Mouse (Mus musculus) midbrain, embryonic 10.5 days (tissue): ENCODE data around the gene Cep350. TPM values are rescaled to one million over a fixed set of nuclear protein-coding genes. Genes with fewer than 3 reads are reported as not detected.

Source experiments
- DNase-seq: peaks from one replicate; pipeline ENCODE4 v3.0.0-alpha.2; 2017; ENCODE audit warnings: low spot score
- H3K27ac ChIP-seq: fragments of 300-500 bp; sonication (generic); replicated peaks from 2 replicates; pipeline ENCODE4 v1.5.1; 2016; ENCODE audit warnings: mild to moderate bottlenecking
- H3K27me3 ChIP-seq: fragments of 300-500 bp; sonication (generic); 2 replicates; pipeline ENCODE4 v1.6.1; 2016; ENCODE audit warnings: low read depth, mild to moderate bottlenecking; ENCODE audit not compliant: poor library complexity, severe bottlenecking
- H3K36me3 ChIP-seq: fragments of 300-500 bp; sonication (generic); 2 replicates; pipeline ENCODE4 v1.6.1; 2016; ENCODE audit warnings: mild to moderate bottlenecking, moderate library complexity
- H3K4me1 ChIP-seq: fragments of 300-500 bp; sonication (generic); 2 replicates; pipeline ENCODE4 v1.6.1; 2016
- H3K4me3 ChIP-seq: fragments of 300-500 bp; sonication (generic); 2 replicates; pipeline ENCODE4 v1.5.1; 2016; ENCODE audit warnings: mild to moderate bottlenecking, moderate library complexity
- H3K9me3 ChIP-seq: fragments of 300-500 bp; sonication (generic); replicated peaks from 2 replicates; pipeline ENCODE4 v1.6.1; 2016; ENCODE audit warnings: mild to moderate bottlenecking
- WGBS: fragments of 180-500 bp; shearing (Covaris S2); methylation state at CpG from one replicate; pipeline ENCODE4 v1.1.7; 2016; 5-methylcytosine and 5-hydroxymethylcytosine counted together
- polyA plus RNA-seq: library from polyadenylated mRNA; unstranded; fragments of >200 nt; fragmentation: Nextera tagmentation; extraction: Ambion mirVana; gene quantifications from 2 replicates; pipeline ENCODE4 v1.2.1, GENCODE M21; 2016

The Cep350 gene
- polyA plus RNA-seq, 1 experiment from 2014 or later, result 6.3 TPM

DNA sequence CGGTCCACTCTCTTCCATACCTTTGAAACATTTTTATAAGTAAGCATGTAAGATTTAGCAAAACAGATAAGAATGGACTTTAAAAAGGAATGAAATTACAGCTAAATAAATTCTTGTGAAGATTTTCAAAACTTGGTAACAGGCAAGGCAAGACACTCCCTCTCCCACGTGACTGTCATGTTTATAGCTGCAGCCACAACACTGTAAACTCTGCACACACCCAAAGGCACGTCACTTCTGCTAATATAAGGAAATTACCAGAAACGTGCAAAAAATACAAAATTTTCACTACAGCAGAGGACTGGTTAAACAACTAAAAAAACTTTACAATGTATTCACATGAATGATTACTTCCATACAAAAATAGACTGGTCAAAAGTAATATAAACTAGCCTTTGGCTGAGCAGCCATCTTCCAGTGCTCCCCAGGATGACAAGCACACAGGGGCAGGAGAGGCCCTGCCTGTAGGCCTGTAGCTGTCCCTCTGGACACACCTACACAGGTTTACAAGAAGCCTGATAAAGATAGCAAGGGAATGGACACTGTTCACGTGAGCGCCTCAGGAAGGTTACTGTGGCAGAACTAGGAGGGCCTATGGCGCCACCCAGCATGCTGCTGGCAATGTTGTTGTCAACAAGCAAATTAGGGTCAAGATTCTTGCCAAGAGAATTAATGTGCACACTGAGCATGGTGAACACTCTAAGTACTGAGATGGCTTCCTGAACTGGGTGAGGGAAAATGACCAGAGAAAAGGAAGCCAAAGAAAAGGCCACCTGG lies 117.9 kb downstream of the Cep350 start:
- no peak overlapping the region for H3K4me3 ChIP-seq
- H3K9me3 ChIP-seq, result no peaks in the 10 kb centered on the region
- no peak overlapping the region for H3K27ac ChIP-seq
- H3K36me3 ChIP-seq, result peaks cover 74% of the 10 kb centered on the region
- H3K27me3 ChIP-seq, result no peaks in the 10 kb centered on the region
- no peaks in the 10 kb centered on the region for H3K4me1 ChIP-seq
- DNase-seq, result no peak
- WGBS, result 89% methylated on average over 7 of the region's 7 CpGs

DNA sequence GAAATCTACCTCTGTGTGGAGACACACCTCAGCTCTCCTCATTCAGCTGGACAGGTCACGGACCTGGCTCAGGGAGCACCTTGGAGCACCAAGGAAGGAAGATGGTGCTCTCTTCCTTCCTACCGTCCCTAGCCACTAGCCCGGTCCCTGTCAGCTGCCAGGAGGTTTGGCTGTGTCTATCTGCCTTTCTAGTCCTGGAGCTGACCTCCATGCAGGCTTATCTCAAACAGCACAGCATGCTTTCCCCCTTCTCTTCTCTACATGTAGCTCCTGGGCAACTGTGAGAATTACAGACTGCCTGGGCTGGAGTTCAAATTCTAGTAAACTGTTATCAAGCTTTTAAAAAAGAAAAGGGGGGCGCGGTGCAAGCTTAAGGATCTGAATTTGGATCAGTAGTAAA lies 120.0 kb downstream of the Cep350 start:
- 92% methylated on average over 5 of the region's 5 CpGs for WGBS
- Histone ChIP-seq H3K36me3 (peaks cover 64% of the 10 kb centered on the region), H3K4me1 (no peaks in the 10 kb centered on the region), H3K9me3 (no peaks in the 10 kb centered on the region), H3K27ac (no peak overlapping the region), H3K27me3 (no peaks in the 10 kb centered on the region), H3K4me3 (no peak overlapping the region)
- DNase-seq, result no peak

DNA sequence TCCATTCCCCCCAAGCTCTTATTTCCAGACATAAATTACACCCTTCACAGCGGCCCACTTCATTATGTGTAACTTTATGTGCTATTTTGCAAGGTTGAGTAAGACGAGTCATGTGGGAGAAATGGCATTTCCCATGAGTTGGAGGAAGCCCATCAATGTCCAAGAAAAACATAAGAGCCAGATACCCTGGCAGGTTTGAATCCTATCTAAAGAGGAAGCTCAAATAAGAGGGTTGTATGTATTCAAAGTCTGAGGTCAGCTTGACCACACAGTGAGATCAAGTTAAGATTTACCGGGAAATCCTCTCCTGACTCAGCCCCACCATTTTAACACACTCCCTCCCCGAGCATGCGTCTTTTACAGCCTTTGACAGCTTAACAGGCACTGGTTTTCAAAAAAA lies 128.8 kb downstream of the Cep350 start:
- no peak for DNase-seq
- Histone ChIP-seq H3K27ac (no peak overlapping the region), H3K36me3 (peaks cover 38% of the 10 kb centered on the region), H3K9me3 (no peaks in the 10 kb centered on the region), H3K4me3 (no peak overlapping the region), H3K27me3 (no peaks in the 10 kb centered on the region), H3K4me1 (no peaks in the 10 kb centered on the region)
- WGBS, result 94% methylated on average over 5 of the region's 5 CpGs

DNA sequence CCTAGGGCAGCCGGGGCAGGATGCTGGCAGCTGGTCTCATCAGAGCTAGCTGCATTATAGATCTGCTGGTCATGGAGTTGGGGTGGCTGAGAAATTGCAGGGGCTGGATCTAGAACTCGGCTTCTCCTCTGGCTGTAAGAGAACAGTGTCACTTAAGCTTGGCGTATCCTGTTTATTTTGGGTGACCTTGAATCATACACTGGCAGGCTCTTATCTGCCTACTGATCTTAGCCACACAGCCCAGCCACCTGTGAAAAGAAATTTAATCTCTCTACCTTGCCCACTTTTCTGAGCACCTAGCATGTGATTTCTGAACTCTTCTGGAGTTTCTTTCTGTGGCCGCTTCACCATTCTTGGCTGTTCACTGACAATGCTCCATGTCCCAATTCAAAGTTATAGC lies 129.5 kb downstream of the Cep350 start:
- Histone ChIP-seq H3K4me3 (no peak overlapping the region), H3K36me3 (peaks cover 36% of the 10 kb centered on the region), H3K27me3 (no peaks in the 10 kb centered on the region), H3K27ac (no peak overlapping the region), H3K4me1 (no peaks in the 10 kb centered on the region), H3K9me3 (no peaks in the 10 kb centered on the region)
- 94% methylated on average over 4 of the region's 4 CpGs for WGBS
- DNase-seq, result no peak

DNA sequence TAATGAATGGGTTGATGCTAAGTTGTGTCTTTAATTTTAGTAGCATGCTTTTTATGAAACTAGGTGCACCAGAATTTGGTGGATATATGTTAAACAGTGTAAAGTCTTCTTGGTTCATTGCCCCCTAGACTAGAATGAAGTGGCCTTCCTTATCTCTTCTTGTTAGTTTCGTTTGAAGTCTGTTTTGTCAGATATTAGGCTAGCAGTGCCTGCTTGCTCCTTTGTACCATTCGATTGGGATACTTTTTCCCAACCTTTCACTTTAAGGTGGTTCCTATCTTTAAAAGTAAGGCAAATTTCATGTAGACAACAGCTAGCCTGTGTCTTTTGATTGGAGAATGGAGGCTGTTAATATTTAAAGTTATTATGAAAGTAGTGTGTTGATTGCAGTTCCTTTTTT lies 137.4 kb downstream of the Cep350 start:
- WGBS, result 84% methylated on average over 2 of the region's 2 CpGs
- Histone ChIP-seq H3K4me3 (no peak overlapping the region), H3K27me3 (no peaks in the 10 kb centered on the region), H3K36me3 (peaks cover 4% of the 10 kb centered on the region; the same call in 1 of the 2 replicates), H3K4me1 (no peaks in the 10 kb centered on the region), H3K9me3 (no peaks in the 10 kb centered on the region), H3K27ac (no peak overlapping the region)
- no peak for DNase-seq

DNA sequence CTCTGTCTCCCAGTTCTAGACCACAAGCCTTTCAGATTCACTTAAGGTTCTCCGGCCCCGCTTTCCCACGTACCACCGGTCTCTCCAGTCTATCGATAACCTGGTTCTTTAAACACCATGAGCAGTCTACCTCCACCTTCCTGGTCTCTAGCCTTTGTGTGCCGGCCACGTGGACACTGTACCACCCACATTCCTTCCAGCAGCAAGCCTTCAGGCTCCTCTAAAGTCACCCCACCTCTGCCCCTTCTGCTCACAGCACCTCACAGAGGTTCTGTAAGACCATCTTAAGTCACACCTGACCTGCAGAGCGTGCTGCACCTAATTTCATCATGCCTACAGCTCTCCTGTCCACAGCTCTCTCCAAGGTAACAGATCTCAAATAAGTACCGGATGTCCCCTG lies 139.4 kb downstream of the Cep350 start:
- Histone ChIP-seq H3K36me3 (peaks cover 3% of the 10 kb centered on the region; the same call in 1 of the 2 replicates), H3K27ac (no peak overlapping the region), H3K9me3 (no peaks in the 10 kb centered on the region), H3K27me3 (no peaks in the 10 kb centered on the region), H3K4me3 (no peak overlapping the region), H3K4me1 (no peaks in the 10 kb centered on the region)
- DNase-seq, result no peak
- WGBS, result 91% methylated on average over 9 of the region's 9 CpGs

DNA sequence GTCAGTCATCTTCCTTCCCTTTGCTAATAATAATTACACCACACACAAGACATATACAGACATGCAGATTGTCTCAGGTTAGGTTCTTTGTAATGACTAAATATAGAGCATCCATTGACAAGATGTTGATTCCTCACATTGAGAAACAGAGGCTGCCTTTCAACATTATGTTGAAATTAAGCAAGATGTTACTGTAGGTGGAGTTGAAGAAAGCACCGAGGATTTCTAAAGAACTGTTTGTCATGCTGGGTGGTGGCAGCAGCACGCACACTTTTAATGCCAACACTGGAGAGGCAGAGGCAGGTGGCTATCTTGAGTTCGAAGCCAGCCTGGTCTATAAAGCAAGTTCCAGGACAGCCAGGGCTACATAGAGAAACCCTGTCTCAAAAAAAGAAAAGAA lies 141.1 kb downstream of the Cep350 start:
- H3K27me3 ChIP-seq, result no peaks in the 10 kb centered on the region
- WGBS, result 88% methylated on average over 3 of the region's 3 CpGs
- H3K4me3 ChIP-seq, result no peak overlapping the region
- DNase-seq, result no peak
- H3K4me1 ChIP-seq, result no peaks in the 10 kb centered on the region
- no peaks in the 10 kb centered on the region for H3K36me3 ChIP-seq
- no peak overlapping the region for H3K27ac ChIP-seq
- H3K9me3 ChIP-seq, result no peaks in the 10 kb centered on the region

DNA sequence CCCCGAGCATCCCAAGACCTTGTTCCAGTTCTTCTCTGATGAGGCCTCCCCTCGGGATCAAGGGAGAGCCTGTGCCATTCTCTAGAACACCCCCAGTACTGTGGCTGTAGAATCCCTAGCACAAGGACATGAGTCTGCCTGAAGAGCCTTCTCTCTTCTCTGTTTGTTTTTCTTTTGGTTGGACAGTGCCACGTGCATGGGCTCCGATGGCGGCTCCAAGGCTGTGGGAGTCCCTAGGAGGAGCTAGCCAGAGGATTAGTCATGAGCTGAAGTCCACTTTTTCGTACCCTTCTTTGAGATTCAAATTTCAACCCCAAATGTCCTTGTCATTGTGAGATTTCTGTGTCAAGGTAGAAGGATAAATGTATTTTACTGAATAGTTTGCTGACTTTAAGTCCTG lies 142.2 kb downstream of the Cep350 start:
- no peaks in the 10 kb centered on the region for H3K9me3 ChIP-seq
- no peaks in the 10 kb centered on the region for H3K36me3 ChIP-seq
- no peaks in the 10 kb centered on the region for H3K27me3 ChIP-seq
- 78% methylated on average over 6 of the region's 6 CpGs for WGBS
- no peak for DNase-seq
- no peak overlapping the region for H3K4me3 ChIP-seq
- no peak overlapping the region for H3K27ac ChIP-seq
- no peaks in the 10 kb centered on the region for H3K4me1 ChIP-seq

DNA sequence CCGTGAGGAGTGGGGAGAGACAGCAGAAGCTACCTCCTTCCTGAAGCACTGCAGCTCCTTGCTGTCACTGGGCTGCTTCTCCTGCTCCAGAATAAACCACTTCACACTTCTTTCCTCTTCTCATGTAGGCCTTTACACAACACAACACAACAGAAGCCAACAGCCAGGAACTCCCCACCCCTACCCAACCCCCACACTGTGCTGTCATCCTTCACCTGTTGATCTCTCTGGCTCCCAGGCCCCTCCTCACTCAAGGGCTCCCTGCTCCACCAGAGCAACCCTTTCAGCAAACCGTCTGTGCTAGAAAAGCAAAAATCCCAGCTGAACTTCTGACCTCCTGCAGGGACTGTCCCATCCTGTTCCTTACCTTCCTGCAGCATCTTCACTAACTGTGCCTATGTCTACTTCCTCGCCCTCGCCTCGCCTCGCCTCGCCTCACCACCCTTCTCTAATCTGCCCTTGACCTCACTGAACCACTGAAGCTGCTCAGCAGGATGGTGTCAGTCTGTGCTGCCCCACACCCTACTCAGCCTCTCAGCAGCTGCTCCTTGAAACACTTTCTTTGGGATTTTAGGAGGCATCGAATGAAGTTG lies 145.3 kb downstream of the Cep350 start:
- Histone ChIP-seq H3K27ac (no peak overlapping the region), H3K4me3 (no peak overlapping the region), H3K27me3 (no peaks in the 10 kb centered on the region), H3K9me3 (no peaks in the 10 kb centered on the region), H3K36me3 (no peaks in the 10 kb centered on the region), H3K4me1 (no peaks in the 10 kb centered on the region)
- WGBS, result 62% methylated on average over 8 of the region's 8 CpGs
- no peak for DNase-seq

DNA sequence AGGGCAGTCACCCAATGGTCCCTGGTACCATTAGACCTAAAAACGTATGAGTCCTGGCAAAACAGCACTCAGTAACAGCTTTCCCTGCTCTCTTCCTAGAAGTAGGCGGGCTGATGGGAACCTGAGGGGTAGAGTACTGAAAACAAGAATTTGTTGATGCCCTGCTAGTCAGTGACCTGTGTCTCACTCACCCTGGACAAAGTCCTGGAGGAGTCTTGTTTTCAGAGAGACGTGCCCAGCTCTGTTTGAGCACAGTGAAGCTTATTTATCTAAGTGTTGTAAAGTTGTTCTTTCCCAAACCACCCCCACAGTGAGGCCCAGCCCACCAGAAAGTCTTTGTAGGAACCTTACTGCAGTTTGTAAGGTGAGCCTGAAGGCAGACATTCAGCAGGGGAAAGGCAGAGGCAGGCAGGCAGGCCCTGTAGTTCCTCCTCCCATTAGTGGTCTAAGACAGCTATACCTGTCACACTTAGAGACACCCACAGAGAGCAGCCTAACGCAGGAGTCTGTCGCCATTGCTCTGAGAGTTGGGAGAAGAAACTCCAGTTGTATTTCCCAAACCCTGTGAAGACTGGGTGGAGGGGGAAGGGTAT lies 146.2 kb downstream of the Cep350 start:
- H3K4me3 ChIP-seq, result no peak overlapping the region
- no peak overlapping the region for H3K27ac ChIP-seq
- no peaks in the 10 kb centered on the region for H3K4me1 ChIP-seq
- WGBS, result 61% methylated on average over 5 of the region's 5 CpGs
- no peak for DNase-seq
- no peaks in the 10 kb centered on the region for H3K27me3 ChIP-seq
- H3K9me3 ChIP-seq, result no peaks in the 10 kb centered on the region
- no peaks in the 10 kb centered on the region for H3K36me3 ChIP-seq

DNA sequence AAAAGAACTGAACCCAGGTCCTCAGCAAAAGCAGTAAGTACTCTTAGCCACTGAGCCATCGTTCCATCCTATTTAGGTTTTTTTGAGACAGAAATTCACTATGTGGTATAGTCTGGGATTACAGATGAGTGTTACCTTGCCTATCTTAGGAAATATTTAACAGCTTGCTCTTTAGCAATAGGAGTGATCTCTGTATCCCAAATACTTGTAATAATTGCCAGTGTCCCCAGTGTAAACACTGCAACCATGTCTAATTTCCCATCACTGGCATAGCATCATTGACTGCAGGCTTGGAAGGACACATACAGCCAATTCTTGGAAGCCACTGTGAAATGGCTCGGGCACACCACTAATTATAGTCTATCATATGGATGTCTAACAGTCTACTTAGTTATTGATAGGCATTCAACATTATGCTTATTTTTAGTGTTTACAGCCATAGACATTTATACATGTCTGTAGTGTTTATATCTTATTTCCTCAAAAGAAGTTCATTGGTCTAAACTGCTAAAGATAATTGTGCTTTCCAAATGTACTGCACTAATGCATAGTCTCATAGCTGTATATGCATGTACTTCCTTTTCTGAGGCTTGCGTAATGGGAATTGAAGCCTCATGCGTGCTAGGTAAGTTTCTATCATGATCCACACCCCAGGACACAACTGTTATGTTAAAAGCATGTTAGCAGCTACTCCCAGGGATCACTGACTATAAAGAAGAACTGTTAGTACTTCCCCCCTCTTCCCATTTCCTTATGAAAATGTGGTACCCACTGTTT lies 146.9 kb downstream of the Cep350 start:
- no peaks in the 10 kb centered on the region for H3K36me3 ChIP-seq
- no peaks in the 10 kb centered on the region for H3K4me1 ChIP-seq
- DNase-seq, result no peak
- no peaks in the 10 kb centered on the region for H3K9me3 ChIP-seq
- WGBS, result 90% methylated on average over 4 of the region's 4 CpGs
- no peaks in the 10 kb centered on the region for H3K27me3 ChIP-seq
- no peak overlapping the region for H3K4me3 ChIP-seq
- H3K27ac ChIP-seq, result no peak overlapping the region

DNA sequence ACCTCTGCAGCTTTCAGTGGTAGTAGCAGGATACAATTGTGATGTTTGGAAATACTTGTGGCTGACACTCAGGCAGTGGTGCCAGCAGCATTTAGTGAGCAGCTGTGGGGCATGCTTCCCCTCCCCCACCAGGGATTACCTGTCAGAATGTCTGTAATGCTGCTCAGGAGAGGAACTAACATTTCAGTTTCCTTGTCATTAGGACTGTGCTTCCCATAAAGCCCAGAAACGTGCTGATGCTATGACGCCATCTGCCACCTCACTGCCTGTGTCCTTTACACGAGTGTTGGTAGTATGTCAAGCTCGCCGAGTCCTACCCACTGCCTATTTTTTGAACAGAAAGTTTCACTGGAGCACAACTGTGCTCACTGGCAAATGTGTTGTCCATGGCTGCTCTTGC lies 152.4 kb downstream of the Cep350 start:
- Histone ChIP-seq H3K27me3 (no peaks in the 10 kb centered on the region), H3K27ac (no peak overlapping the region), H3K36me3 (no peaks in the 10 kb centered on the region), H3K9me3 (no peaks in the 10 kb centered on the region), H3K4me1 (no peaks in the 10 kb centered on the region), H3K4me3 (no peak overlapping the region)
- WGBS, result 92% methylated on average over 5 of the region's 5 CpGs
- no peak for DNase-seq

DNA sequence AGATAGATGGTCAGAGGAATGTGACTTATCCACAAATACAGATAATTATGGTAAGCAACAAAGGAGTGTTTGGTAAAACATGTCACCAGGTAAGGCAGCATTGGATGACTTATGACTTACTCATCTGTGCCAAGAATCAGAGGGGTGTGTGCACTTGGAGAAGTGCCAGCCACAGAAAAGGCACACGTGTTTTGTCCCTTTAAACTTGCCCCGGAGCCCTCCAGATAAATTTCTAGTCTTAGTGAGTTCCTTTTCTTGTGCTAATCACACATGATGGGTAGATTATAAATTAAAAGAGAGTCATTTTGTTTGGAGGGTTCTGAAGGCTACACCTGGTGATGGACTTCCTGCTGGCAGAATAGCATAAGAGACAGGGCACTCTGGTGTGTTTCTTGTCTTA lies 156.9 kb downstream of the Cep350 start:
- no peaks in the 10 kb centered on the region for H3K9me3 ChIP-seq
- no peak for DNase-seq
- H3K27me3 ChIP-seq, result peaks cover 29% of the 10 kb centered on the region
- no peaks in the 10 kb centered on the region for H3K36me3 ChIP-seq
- H3K27ac ChIP-seq, result no peak overlapping the region
- H3K4me1 ChIP-seq, result peaks cover 17% of the 10 kb centered on the region
- 72% methylated on average over 2 of the region's 2 CpGs for WGBS
- H3K4me3 ChIP-seq, result no peak overlapping the region
